Mouse (Mus musculus) liver, embryonic 15.5 days (tissue): Measurements from ENCODE around the gene Scgb3a1. TPM values are rescaled to one million over a fixed set of nuclear protein-coding genes. Genes with fewer than 3 reads are reported as not detected.
A peak's percentile ranks its signal among the peaks of the same experiment; 100 is the strongest.

ENCODE experiments used
- ATAC-seq: fragments of 200-750 bp; cut with Nextera tagmentation; 2 replicates; pipeline ENCODE4 v1.8.0; 2017; ENCODE audit warnings: moderate number of reproducible peaks, mild to moderate bottlenecking, moderate library complexity; ENCODE audit not compliant: insufficient read depth
- H3K27ac ChIP-seq: fragments of 300-500 bp; sonication (generic); replicated peaks from 2 replicates; pipeline ENCODE4 v1.5.1; 2015; ENCODE audit warnings: mild to moderate bottlenecking, inconsistent platforms
- H3K27me3 ChIP-seq: fragments of 300-500 bp; sonication (generic); 2 replicates; pipeline ENCODE4 v1.6.1; 2015; ENCODE audit warnings: mild to moderate bottlenecking, inconsistent platforms
- H3K36me3 ChIP-seq: fragments of 300-500 bp; sonication (generic); replicated peaks from 2 replicates; pipeline ENCODE4 v1.6.1; 2015; ENCODE audit warnings: moderate library complexity, mild to moderate bottlenecking, inconsistent platforms
- H3K4me1 ChIP-seq: fragments of 300-500 bp; sonication (generic); replicated peaks from 2 replicates; pipeline ENCODE4 v1.6.1; 2015; ENCODE audit warnings: inconsistent platforms
- H3K4me2 ChIP-seq: fragments of 300-500 bp; sonication (generic); 2 replicates; pipeline ENCODE4 v1.6.1; 2015; ENCODE audit warnings: moderate library complexity, mild to moderate bottlenecking, inconsistent platforms
- H3K4me3 ChIP-seq: fragments of 300-500 bp; sonication (generic); replicated peaks from 2 replicates; pipeline ENCODE4 v1.5.1; 2015; ENCODE audit warnings: mild to moderate bottlenecking, inconsistent platforms
- H3K9ac ChIP-seq: fragments of 300-500 bp; sonication (generic); 2 replicates; pipeline ENCODE4 v1.6.1; 2015; ENCODE audit warnings: moderate library complexity, mild to moderate bottlenecking, inconsistent platforms
- H3K9me3 ChIP-seq: fragments of 300-500 bp; sonication (generic); replicated peaks from 2 replicates; pipeline ENCODE4 v1.6.1; 2016; ENCODE audit warnings: inconsistent platforms
- WGBS: fragments of 180-500 bp; shearing (Covaris S2); methylation state at CpG from one replicate; pipeline ENCODE4 v1.1.7; 2015; ENCODE audit warnings: mixed read lengths; ENCODE audit not compliant: insufficient replicate concordance; 5-methylcytosine and 5-hydroxymethylcytosine counted together
- polyA plus RNA-seq: library from polyadenylated mRNA; unstranded; fragments of >200 nt; fragmentation: Nextera tagmentation; extraction: Ambion mirVana; gene quantifications from 2 replicates; pipeline ENCODE4 v1.2.1, GENCODE M21; 2015

Gene Scgb3a1
- polyA plus RNA-seq, 1 experiment from 2014 or later, result 0.20 TPM

- no peak for ATAC-seq
- Histone ChIP-seq H3K4me3 (no peak overlapping the region), H3K27me3 (peaks cover 50% of the 10 kb centered on the region), H3K27ac (no peak overlapping the region), H3K9ac (no peak overlapping the region), H3K4me1 (peaks cover 5% of the 10 kb centered on the region; the same call in 1 of the 2 replicates), H3K4me2 (no peak overlapping the region), H3K36me3 (no peaks in the 10 kb centered on the region), H3K9me3 (no peaks in the 10 kb centered on the region)
- WGBS, result 15% methylated on average over 11 of the region's 11 CpGs
These were observed 27.0 kb upstream of the Scgb3a1 start for GRCm38 (mm10) chr11:49636449-49636848.

- no peaks in the 10 kb centered on the region for H3K9me3 ChIP-seq
- no peaks in the 10 kb centered on the region for H3K36me3 ChIP-seq
- H3K4me1 ChIP-seq, result peaks cover 8% of the 10 kb centered on the region
- ATAC-seq, result no peak
- no peak overlapping the region for H3K9ac ChIP-seq
- WGBS, result 40% methylated on average over 8 of the region's 8 CpGs
- no peaks in the 10 kb centered on the region for H3K27me3 ChIP-seq
- H3K4me2 ChIP-seq, result no peak overlapping the region
- H3K4me3 ChIP-seq, result no peak overlapping the region
- H3K27ac ChIP-seq, result no peak overlapping the region
These were observed 17.7 kb upstream of the Scgb3a1 start for GRCm38 (mm10) chr11:49645677-49646076.

GRCm38 (mm10) chr11:49650113-49650993 lies 13.1 kb upstream of the Scgb3a1 start:
- Histone ChIP-seq H3K4me3 (no peak overlapping the region), H3K9ac (0 out of 2 replicates have a peak overlapping the region, but pooled peaks have one; percentile 4), H3K27ac (peak overlapping the region; percentile 74), H3K36me3 (no peaks in the 10 kb centered on the region), H3K27me3 (no peaks in the 10 kb centered on the region), H3K4me2 (peak overlapping the region; percentile 48), H3K4me1 (peaks cover 34% of the 10 kb centered on the region), H3K9me3 (no peaks in the 10 kb centered on the region)
- no peak for ATAC-seq
- 50% methylated on average over 18 of the region's 18 CpGs for WGBS

GRCm38 (mm10) chr11:49650994-49651761 lies 12.2 kb upstream of the Scgb3a1 start:
- peak; percentile 76 for ATAC-seq

GRCm38 (mm10) chr11:49651762-49652322 lies 11.6 kb upstream of the Scgb3a1 start:
- no peak overlapping the region for H3K4me3 ChIP-seq
- ATAC-seq, result peak; percentile 38; the same call in 1 of the 2 replicates
- H3K4me2 ChIP-seq, result peak overlapping the region; percentile 48
- WGBS, result 36% methylated on average over 10 of the region's 10 CpGs
- peak overlapping the region; percentile 74 for H3K27ac ChIP-seq
- H3K36me3 ChIP-seq, result no peaks in the 10 kb centered on the region
- no peak overlapping the region; the same call in 1 of the 2 replicates for H3K9ac ChIP-seq
- no peaks in the 10 kb centered on the region for H3K9me3 ChIP-seq
- H3K27me3 ChIP-seq, result no peaks in the 10 kb centered on the region
- H3K4me1 ChIP-seq, result peaks cover 34% of the 10 kb centered on the region

More at GRCm38 (mm10) chr11:49650994-49651761, 12.2 kb upstream of the Scgb3a1 start:
- 38% methylated on average over 16 of the region's 16 CpGs for WGBS
- no peaks in the 10 kb centered on the region for H3K9me3 ChIP-seq
- no peak overlapping the region for H3K4me3 ChIP-seq
- H3K9ac ChIP-seq, result 0 out of 2 replicates have a peak overlapping the region, but pooled peaks have one; percentile 4
- H3K4me1 ChIP-seq, result peaks cover 34% of the 10 kb centered on the region
- H3K27me3 ChIP-seq, result no peaks in the 10 kb centered on the region
- no peaks in the 10 kb centered on the region for H3K36me3 ChIP-seq
- peak overlapping the region; percentile 74 for H3K27ac ChIP-seq
- H3K4me2 ChIP-seq, result peak overlapping the region; percentile 48

GRCm38 (mm10) chr11:49652401-49653078 lies 10.9 kb upstream of the Scgb3a1 start:
- peak overlapping the region; percentile 12; the same call in 1 of the 2 replicates for H3K4me3 ChIP-seq
- no peaks in the 10 kb centered on the region for H3K36me3 ChIP-seq
- peak; percentile 57 for ATAC-seq
- H3K4me1 ChIP-seq, result peaks cover 34% of the 10 kb centered on the region
- H3K9ac ChIP-seq, result no peak overlapping the region
- no peaks in the 10 kb centered on the region for H3K9me3 ChIP-seq
- WGBS, result 17% methylated on average over 19 of the region's 19 CpGs
- peak overlapping the region; percentile 52 for H3K4me2 ChIP-seq
- no peaks in the 10 kb centered on the region for H3K27me3 ChIP-seq
- peak overlapping the region; percentile 74; the same call in 1 of the 2 replicates for H3K27ac ChIP-seq

GRCm38 (mm10) chr11:49653079-49653408 lies 10.4 kb upstream of the Scgb3a1 start:
- peak overlapping the region; percentile 12; the same call in 1 of the 2 replicates for H3K4me3 ChIP-seq
- H3K9me3 ChIP-seq, result no peaks in the 10 kb centered on the region
- H3K9ac ChIP-seq, result no peak overlapping the region
- peaks cover 34% of the 10 kb centered on the region for H3K4me1 ChIP-seq
- no peak overlapping the region for H3K27ac ChIP-seq
- H3K36me3 ChIP-seq, result no peaks in the 10 kb centered on the region
- peak overlapping the region; percentile 52 for H3K4me2 ChIP-seq
- no peaks in the 10 kb centered on the region for H3K27me3 ChIP-seq
- 35% methylated on average over 11 of the region's 11 CpGs for WGBS
- peak; percentile 40; the same call in 1 of the 2 replicates for ATAC-seq

GRCm38 (mm10) chr11:49654651-49655050 lies 8.8 kb upstream of the Scgb3a1 start:
- H3K4me1 ChIP-seq, result peaks cover 46% of the 10 kb centered on the region
- H3K36me3 ChIP-seq, result no peaks in the 10 kb centered on the region
- H3K9ac ChIP-seq, result no peak overlapping the region
- no peaks in the 10 kb centered on the region for H3K27me3 ChIP-seq
- H3K27ac ChIP-seq, result no peak overlapping the region
- H3K4me2 ChIP-seq, result no peak overlapping the region
- no peaks in the 10 kb centered on the region for H3K9me3 ChIP-seq
- WGBS, result 67% methylated on average over 5 of the region's 5 CpGs
- no peak for ATAC-seq
- H3K4me3 ChIP-seq, result no peak overlapping the region

- Histone ChIP-seq H3K27me3 (no peaks in the 10 kb centered on the region), H3K9me3 (no peaks in the 10 kb centered on the region), H3K27ac (no peak overlapping the region), H3K4me1 (peaks cover 40% of the 10 kb centered on the region), H3K4me3 (no peak overlapping the region), H3K9ac (no peak overlapping the region), H3K36me3 (no peaks in the 10 kb centered on the region), H3K4me2 (no peak overlapping the region)
- ATAC-seq, result no peak
These were observed 7.9 kb upstream of the Scgb3a1 start for GRCm38 (mm10) chr11:49655501-49655900.

GRCm38 (mm10) chr11:49658065-49658464 lies 5.3 kb upstream of the Scgb3a1 start:
- Histone ChIP-seq H3K36me3 (no peaks in the 10 kb centered on the region), H3K4me1 (peaks cover 16% of the 10 kb centered on the region), H3K4me3 (no peak overlapping the region), H3K9me3 (no peaks in the 10 kb centered on the region), H3K9ac (no peak overlapping the region), H3K27ac (no peak overlapping the region), H3K4me2 (no peak overlapping the region), H3K27me3 (no peaks in the 10 kb centered on the region)
- ATAC-seq, result no peak
- 40% methylated on average over 4 of the region's 4 CpGs for WGBS
